Mouse (Mus musculus): Measurements from ENCODE around the gene Stk35. TPM values are rescaled to one million over a fixed set of nuclear protein-coding genes. Genes with fewer than 3 reads are reported as not detected.
"Not testable (repeated sequence)": the region's sequence is repeated elsewhere in the genome, so short reads cannot be mapped to it uniquely, and the experiment has no call there.

Gene Stk35
- polyA plus RNA-seq, 1 experiment, result 16.6 TPM

DNA sequence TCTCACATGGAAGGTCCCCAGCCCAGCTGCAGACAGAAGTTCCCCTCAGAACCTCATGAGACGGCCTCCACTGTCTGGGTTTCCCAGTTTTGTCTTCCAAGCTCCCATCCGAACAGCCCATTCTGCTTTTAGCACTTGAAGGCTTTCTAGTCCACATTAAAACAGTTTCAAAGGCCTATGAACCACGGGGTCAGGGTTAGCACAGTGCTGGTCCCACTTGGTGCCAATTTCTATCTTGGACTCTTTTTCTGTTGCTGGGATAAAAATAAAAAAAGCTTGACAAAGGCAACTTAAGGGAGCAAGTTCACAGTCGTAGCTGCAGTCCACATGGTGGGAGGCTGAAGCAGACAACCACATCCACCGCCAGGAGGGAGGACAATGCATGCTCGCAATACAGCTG is 34.6 kb downstream of the Stk35 start:
- DNase-seq (ENCODE audit: low read depth), result no peak

DNA sequence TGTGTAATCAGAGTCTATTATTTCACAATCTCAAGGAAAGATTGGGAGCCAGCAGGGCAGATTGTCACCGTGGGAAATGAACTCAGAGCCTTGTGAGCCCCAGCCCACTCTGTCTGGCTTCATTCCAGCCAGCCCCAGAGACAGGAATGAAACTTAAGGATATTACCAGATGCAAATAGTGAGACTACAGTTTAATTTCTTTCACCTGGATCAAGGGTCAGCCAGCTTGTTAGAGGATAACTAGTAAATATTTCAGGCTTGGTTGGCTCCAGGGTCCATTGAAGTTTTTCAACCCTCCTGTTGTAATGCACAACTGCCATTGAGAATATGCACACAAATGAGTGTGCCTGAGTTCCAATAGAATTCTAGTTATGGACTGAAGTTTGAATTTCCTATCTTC is 36.6 kb downstream of the Stk35 start:
- DNase-seq (ENCODE audit: low read depth), result no peak

DNA sequence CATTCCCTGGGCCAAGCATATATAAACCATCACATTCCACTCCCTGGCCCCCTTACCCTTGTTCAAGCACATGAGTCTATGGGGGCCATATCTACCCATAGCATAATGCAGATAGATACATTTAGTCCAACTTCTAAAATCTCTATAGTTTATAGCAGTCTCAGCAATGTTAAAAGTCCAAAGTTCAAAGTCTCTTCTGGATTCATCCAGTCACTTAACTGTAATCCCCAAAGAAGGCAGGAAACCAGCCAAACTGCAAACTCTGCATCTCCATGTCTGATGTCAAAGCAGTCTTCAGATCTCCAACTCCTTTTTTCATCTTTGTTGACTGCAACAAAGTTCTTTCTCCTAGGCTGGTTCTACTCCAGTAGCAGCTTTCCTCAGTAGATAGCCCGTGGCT is 38.0 kb downstream of the Stk35 start:
- DNase-seq (ENCODE audit: low read depth), result no peak

DNA sequence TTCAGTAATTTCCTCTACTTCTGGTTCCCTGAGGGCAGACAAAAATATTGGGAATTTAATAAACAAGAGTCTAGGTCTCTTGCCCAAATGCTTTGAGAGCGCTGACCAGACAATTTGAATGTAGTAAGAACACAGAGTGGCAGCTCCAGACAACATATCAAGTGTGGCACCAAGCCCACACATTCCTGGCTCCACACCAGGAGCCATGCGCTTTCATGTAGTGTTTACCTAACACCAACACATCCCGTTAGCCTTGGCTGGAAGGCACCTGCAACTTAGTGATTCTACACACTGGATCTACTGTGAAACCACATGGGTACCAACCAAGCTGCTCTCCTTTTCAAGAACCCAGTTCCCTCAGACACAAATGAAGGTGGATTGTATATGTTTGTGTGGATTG is 45.5 kb downstream of the Stk35 start:
- DNase-seq (ENCODE audit: low read depth), result no peak

DNA sequence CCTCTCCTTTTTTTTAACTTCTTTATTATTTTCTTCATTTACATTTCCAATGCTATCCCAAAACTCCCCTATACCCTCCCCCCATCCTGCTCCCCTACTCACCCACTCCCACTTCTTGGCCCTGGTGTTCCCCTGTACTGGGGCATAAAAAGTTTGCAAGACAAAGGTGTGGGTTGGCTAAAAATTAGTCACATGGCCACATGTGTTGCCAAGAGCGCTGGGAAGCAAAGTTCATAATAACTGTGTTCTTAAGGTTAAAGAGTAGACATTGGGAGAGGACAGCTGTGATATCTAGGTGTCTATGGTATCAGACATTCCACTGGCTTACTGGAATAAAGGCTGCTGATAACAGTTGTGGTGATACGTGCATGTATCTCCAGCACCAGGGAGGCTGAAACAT is 46.2 kb downstream of the Stk35 start:
- DNase-seq (ENCODE audit: low read depth), result no peak

DNA sequence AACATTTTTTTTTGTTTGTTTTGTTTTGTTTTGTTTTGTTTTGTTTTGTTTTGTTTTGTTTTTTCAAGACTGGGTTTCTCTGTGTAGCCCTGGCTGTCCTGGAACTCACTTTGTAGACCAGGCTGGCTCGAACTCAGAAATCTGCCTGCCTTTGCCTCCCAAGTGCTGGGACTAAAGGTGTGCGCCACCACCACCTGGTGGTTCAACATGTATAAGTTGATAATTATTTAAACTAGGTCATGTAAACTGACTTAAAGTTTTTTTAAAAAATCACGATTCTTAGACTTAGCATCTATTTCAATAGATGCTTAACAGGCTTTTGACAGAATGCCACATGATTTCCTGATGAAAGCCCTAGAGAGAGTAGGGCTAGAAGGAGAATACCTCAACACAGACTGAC is 48.8 kb downstream of the Stk35 start:
- DNase-seq (ENCODE audit: low read depth), result not testable (repeated sequence)

DNA sequence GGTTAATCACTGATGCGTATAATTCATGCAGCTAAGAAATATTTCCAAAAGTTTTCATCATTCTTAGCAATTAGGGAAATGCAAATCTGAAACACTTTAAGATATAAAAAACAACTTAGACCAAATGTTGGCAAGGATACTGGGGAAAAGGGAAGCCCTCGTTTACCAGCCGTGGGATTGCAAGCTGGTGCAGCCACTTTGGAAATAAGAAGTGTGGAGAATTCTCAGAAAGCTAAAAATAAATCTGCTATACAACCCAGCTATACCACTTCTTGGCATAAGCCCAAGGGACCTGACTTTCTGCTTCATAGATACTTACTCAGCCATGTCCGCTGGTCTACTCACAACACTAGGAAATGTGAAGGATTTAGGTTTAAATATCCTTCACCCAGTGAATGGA is 51.2 kb downstream of the Stk35 start:
- DNase-seq (ENCODE audit: low read depth), result no peak

DNA sequence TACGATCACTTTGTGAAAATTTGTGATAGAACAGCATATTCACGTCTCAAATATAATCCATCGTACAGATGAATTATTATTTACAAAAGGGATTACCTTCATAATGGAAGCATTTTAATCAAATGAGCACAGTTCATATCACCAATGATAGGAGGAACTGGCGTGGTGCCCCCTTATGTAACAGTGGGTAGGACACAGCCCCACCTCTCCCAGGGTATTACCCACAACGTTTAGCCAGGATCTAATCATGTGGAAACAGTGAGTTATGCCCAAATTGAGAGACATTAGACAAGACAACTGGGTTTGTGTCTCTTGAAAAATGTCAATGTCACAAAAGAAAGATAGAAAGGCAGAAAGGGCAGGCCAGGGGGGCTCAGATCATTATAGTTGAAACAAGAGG is 62.9 kb downstream of the Stk35 start:
- no peak for DNase-seq (ENCODE audit: low read depth)

DNA sequence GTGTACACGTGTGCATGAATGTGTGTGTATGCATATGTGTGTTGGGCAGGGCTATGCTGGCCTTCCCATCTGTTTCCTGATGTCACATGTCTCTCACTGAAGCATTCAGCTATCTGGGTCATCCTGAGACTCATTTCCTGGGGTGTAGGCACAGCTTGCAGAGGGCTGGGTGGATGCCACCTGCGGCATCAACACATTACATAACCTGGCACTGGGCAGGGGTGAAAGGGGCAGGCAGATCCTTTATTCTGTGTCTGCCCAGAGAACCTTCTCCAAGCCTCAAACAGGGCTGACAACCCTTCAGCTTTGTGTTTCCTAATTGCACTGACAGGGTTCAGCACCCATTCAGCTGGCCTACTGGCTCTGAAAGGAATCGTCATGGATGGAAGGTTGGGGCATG is 64.6 kb downstream of the Stk35 start:
- DNase-seq (ENCODE audit: low read depth), result no peak

DNA sequence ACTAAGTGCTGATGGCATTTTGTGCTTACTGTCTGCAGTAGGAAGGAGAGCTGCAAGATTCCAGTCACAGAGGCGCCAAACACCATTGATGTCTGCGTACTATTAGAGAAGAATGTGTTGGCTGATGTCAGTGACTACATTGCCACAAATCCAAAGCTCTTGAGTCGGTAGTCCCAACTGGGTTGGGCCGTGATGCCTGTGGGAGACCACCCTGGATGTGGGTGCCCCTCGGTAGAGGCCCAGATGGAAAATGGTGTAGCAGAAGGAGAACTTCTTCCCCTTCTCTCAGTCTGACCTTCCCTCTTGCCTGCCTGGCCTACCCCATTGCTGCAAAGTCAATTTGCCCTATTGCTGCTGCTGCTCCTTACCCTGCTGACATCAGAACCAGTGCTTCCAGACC is 68.8 kb downstream of the Stk35 start:
- DNase-seq (ENCODE audit: low read depth), result no peak

DNA sequence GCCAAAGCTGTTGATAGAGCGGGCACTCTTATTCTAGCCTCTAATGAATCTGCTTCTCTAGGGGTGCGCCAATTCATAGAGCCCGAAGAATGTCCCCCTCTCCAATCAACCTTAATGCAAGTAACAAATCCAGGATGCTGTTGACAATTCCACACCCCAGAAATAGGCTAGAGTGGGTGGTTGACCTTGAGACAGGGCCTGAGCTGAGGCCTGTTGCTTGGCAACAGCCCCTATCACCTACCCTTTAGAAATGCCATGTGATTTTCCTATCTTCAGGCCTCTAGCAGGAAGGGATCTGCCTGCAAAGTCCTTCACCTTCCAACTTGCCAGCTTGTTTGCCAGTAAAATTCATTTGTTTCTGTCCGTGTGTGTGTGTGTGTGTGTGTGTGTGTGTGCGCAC is 70.9 kb downstream of the Stk35 start:
- no peak for DNase-seq (ENCODE audit: low read depth)

DNA sequence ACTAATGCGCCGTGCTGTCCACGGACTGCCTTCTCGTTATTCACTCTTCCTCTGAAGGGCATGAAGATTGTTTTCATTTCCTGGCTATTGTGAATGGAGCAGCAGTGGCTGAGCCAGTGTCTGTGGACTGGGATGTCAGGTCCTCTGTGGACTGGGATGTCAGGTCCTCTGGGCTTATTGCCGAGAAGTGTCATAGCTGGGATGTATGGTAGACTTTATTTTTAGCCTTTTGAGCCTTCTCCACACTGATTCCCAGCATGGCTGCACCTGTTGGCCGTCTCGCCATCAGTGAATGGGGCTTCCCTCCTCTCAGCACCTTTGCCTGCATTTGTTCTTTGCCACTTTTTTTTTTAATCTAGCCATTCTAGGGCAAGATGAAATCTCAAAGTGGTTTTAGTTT is 71.8 kb downstream of the Stk35 start:
- DNase-seq (ENCODE audit: low read depth), result no peak

DNA sequence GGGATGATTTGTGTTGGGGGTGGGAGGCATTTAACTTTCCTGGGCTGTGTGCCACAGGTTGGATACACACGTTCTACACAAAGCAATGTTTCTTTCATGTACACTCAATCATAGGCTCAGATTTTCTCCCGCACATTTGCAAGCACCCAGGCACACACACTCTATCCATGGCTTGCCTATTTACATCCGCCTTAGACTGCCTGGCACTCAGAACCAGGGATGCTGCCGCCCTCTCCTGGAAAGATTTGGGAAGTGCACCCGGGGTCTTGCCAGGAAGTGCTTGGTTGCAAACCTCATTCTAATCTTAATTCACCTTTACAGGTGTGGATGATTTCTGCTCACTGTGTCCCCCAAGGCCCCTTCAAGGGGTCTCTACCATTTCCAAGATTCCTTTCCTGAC is 73.2 kb downstream of the Stk35 start:
- DNase-seq (ENCODE audit: low read depth), result no peak

DNA sequence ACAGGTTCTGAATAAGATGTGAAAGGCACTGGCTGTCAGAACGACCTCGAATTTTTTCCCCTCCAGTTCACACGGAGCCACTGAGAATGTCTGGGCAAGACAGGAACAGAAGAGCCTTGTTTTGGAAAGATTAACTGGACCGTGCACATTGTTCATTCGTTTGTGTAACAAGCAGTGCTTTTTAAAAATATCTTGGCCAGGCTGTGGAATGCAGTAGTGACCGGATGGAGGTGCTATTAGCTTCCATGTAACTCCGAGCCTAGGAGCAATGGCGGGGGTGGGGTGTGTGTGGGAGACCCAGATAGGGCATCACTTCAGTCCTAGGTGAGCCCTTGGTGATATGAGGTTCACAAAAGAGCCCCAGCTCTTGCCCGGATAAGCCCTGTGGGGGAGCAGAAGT is 73.8 kb downstream of the Stk35 start:
- no peak for DNase-seq (ENCODE audit: low read depth)

DNA sequence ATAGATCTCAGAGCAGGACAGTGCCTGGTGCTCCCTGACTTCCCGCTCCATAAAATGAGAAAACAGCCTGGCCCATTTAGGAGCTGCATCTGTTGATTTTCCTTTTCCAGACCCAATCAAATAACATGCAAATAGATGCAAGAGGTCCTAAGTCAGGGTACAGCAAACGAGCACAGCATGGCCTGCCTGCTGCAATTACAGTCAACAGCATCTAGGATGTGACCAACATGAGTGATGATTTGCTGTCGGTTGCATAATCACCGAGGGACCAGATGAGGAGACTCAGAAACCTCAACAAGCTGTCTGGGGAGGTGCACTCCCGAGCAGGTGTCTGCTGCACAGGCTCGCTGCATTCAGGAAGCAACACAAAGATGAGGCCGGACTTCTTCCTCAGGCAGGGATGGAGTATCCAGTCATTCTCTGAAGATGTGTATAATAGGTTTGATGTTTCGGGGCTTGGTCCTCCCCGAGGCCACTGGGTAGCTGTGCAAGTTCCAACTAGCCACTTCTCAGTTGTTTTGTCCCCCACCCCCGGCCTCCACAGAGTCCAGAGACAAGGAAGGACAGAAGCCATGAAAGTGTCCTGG is 74.3 kb downstream of the Stk35 start:
- no peak for DNase-seq (ENCODE audit: low read depth)

DNA sequence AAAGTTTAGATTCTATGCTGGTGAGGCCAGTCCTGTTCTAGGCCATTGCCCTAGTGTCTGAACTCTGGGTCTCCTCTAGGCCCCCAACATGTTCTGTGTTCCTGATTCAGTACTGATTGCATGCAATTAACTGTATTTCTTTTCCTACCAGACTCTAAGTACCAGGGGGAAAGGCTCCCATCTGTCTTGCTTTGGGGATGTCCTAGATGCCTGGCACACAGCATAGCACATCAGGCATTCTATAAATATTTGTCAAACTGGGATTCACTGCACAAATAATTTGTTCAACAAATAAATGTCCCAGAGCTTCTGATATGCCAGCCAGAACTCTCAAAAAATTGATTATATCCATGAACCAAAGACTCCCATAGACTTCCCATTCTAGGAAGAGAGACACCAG is 76.6 kb downstream of the Stk35 start:
- no peak for DNase-seq (ENCODE audit: low read depth)

DNA sequence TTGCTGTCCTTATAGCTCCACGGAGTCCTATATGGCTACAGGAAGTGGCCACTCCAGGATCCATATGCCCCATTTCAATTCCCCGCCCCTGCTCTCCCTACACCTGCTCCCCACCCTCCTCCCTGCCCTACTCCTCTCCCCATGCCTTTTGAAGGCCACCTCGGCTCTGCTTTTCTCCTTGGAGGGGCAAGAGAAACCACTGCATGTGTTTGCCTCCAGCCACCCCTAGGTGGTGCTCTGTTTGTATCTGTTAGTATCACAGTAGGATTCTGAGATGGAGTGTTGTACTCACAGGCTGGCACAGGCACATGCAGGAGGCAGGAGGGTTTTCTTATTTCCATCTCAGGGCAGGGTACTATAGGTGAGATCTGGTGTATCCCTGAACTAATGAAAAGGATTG is 79.5 kb downstream of the Stk35 start:
- DNase-seq (ENCODE audit: low read depth), result no peak

DNA sequence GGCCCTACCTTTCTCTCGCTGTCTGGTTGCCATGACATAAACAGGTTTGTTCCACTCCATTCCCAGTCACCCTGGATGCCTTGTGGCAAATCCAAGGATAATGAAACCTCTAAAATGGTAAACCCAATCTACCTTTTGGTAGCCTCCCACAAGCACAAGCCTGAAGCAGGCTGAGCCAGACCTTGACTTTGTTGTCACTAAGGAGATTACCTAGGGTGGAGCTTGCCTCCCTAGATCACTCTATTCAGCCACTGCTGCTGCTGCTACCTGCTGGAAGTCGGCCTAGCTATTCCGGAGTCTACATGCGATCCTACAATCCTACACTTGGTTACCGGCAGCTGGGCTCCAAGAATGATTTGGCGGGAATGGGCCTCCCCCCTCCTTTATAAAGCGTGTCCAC is 79.9 kb downstream of the Stk35 start:
- no peak for DNase-seq (ENCODE audit: low read depth)

DNA sequence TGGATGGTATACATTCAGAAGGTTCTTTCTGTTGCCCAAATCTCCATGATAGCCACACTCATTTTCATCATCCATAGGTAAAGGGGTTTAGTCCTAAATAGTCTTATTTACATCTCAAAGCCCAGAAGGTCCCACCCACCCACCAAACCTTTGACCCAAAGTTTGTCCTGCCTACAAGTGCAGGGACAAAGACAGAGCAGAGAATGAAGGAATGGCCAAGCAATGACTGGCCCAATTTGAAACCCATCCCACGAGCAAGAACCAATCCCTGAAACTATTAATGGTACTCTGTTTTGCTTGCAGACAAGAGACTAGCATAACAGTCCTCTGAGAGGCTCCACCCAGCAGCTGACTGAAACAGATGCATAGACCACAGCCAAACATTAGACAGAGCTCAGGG is 81.6 kb downstream of the Stk35 start:
- no peak for DNase-seq (ENCODE audit: low read depth)

Other genes starting within 250 kb of the Stk35 start
- gene Sirpa, start 207.7 kb upstream of the Stk35 start, polyA plus RNA-seq (2012; rRNA removed), result 37.5 and 42.0 TPM in 2 replicates
- gene Pdyn, start 100.7 kb upstream of the Stk35 start, polyA plus RNA-seq (2012; rRNA removed), result not detected in 2 replicates
- gene Tgm3, start 211.8 kb downstream of the Stk35 start, polyA plus RNA-seq (2012; rRNA removed), result 0.41 and 0.52 TPM in 2 replicates

All from gonadal fat pad, adult 2 months (tissue).